Mouse (Mus musculus) megakaryocyte-erythroid progenitor cell, adult 5-6 weeks (primary cell): Measurements from ENCODE around the gene Cope. TPM values are rescaled to one million over a fixed set of nuclear protein-coding genes. Genes with fewer than 3 reads are reported as not detected.

Experiments
- ATAC-seq: replicated peaks from 2 replicates; pipeline ENCODE4 v1.8.0; 2016; ENCODE audit warnings: mild to moderate bottlenecking, inconsistent platforms; ENCODE audit not compliant: severe bottlenecking, poor library complexity, low FRiP score, low TSS enrichment
- total RNA-seq, 2 experiments: library from RNA; stranded (forward) in 1 of 2; stranded (reverse) in 1 of 2; fragments of 200-1000, 215-1000 nt in 1 of 2; fragments of >200 nt in 1 of 2; fragmentation: Nextera tagmentation in 1 of 2; gene quantifications; 2 replicates each; pipeline ENCODE4 v1.2.3; 2014 to 2017

Cope gene
- total RNA-seq (2014; fragmentation: Nextera tagmentation) (127 and 153 TPM in 2 replicates), total RNA-seq (2017) (56.3 and 64.1 TPM in 2 replicates)

DNA sequence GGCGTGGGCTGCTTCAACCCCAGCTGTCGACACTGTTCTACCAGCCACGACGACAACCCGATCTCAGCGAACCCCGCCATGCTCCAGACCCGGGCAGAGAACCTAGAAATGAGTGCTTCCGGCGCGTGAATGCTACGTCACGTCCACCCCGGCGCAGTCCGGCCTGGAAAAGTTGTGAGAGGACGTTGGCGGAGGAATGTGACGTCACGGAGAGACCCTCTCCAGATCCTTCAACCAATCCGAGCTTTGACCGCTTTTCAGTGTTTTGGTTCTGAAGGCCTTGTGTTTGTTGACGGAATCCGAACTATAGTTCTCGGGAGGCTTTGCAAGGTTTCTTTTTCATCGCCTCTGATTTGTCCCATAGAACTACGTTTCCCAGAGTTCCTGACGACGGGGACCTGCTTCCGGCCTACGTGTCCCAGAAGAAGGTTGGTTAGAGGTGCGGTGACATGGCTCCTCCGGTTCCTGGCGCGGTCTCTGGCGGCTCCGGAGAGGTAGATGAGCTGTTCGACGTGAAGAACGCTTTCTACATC is at the start of gene Cope, which contains the start of gene Ddx49:
Gene Cope, plus strand, starts transcription at position 161 of the 533 bp plus-strand sequence.
Gene Ddx49, minus strand, starts transcription at position 132 of the 533 bp plus-strand sequence.
- peak; percentile 87 for ATAC-seq

DNA sequence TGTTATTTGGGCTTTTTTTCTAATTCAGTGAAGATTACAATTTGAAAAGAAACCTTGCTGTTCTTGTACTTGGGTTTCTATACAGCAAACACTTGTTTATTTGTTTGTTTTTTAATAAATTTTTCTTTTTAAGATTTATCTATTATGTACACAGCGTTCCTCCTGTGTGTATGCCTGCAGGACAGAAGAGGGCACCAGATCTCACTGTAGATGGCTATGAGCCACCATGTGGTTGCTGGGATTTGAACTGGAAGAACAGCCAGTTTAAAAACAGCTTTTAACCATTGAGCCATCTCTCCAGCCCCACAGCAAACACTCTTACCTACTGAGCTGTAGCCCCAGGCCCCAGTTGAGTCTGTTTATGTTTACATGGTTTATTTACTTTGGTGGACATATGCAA is 47.7 kb upstream of the Cope start:
- no peak for ATAC-seq

DNA sequence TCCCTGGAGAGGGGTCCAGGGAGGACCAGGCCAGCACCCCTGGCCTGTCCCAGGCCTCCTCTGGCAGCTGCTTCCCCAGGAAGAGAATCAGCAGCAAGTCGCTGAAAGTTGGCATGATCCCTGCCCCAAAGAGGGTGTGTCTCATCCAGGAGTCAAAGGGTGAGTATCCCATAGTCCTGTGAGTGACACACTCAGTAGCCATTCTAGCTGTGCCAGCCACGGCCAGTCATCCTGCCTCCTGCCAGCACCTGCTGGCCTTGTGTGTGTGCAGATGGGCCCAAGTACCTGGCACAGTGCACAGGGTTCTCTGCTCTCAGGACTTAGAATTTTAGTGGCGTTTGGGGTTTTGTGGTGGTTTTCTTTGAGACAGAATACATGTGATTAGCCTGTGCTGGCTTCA is 44.9 kb upstream of the Cope start:
- no peak for ATAC-seq

DNA sequence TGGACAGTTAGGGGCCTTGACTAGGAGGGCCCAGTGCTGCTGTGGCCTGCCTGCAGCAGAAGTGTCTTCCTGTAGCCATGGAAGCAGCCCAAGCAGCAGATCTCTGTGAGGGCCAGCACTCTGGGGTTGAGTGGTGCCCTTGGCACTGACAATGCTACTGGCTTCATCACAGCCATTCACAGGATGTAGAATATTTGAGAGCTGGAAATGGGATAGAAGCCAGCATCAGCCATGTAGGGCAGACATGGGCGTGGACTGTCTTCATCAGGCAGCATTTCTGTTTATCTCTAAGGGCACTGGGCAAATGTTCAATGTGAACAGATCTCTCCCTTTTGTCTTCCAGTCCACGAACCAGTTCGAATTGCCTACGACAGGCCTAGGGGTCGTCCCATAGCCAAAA is 43.7 kb upstream of the Cope start:
- ATAC-seq: peak; percentile 70

DNA sequence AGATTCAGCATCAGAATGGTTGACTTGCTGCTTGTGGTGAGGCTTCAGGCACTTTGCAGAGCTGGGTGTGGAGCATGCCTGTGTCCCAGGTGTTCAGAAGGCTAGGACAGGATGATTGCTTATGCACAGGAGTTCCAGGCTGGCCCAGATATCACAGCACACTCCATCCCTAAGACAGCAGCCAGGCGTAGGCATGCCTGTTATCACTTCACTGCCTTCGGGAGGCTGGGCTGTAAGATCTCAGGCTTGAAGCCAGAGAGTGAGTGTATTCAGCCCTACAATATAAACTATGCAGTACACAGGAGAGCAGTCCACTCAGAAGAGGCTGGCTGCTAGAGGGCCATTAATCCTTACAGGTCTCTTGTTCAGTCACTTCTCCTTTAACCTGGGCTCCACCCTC is 43.3 kb upstream of the Cope start:
- ATAC-seq: peak; percentile 84

DNA sequence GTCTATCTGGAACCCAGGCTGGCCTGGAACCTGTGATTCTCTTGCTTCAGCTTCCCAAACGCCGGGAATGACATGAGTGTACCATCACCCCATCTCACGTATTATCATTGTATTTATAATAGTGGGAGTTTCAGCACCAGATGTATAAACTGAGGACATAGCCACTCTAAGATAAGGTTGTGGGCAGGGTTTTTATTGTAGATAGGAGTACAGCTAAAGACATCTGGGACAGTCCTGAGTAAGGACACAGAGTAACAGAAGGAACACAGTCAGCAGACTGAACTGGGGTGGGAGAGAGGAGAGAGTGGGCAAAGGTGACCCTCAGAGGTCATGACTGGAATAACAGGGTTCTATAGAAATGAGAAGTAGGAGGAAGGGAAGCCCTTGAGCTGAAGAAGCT is 34.6 kb upstream of the Cope start:
- peak; percentile 69 for ATAC-seq

DNA sequence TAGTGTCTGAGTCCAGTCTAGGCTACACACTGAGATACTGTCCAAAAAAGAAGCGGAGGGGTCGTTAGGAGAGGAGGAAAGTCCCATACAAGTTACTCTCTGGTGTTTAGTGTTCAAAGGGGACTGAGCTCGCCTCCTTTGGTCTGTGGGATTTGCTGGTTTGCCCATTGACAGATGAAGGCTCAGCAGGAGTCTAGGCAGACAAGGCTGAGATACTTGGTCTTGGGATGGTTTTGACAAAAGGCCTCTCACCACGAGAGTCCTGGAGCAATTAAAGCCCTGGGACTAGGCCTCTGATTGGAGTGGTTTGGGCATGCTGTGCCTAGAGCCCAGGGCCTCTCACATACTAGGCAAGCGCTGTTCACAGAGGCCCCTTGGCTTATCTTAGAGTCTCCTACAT is 34.0 kb upstream of the Cope start:
- peak; percentile 34 for ATAC-seq

DNA sequence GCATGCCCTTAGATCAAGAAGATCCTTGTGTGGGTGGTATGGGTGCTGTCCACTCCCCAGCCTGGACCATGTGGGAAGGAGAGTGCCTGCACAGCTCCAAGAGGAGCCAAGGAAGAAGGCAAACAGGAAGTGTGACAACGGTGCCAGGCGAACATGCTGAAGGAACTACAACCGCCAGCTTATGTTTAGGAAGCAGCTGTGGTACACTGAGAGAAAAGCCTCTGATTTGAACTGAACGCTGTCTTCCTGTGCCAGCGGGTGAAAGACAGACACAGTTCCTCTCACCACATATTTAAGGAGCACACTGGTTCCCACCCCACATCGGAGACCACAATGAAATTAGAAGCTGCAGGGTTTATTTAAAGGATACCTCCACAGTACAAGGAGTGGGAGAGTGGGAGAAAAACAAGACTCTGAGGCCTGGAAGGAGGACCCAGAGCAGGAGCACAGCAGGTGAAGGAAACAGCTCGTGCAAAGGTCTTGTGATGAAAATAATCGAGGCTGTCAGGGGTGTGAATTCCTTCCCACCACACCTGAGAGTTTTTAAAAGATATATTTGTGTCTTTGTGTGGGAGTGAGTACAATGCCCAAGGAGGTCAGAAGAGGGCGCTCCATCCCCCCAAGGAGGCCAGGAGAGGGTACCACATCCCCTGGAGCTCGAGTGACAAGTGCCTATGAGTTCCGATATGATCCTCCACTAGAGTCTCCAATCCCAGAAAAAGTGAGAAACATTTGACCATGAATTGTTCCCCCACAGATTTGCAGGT is 33.3 kb upstream of the Cope start:
- no peak for ATAC-seq

DNA sequence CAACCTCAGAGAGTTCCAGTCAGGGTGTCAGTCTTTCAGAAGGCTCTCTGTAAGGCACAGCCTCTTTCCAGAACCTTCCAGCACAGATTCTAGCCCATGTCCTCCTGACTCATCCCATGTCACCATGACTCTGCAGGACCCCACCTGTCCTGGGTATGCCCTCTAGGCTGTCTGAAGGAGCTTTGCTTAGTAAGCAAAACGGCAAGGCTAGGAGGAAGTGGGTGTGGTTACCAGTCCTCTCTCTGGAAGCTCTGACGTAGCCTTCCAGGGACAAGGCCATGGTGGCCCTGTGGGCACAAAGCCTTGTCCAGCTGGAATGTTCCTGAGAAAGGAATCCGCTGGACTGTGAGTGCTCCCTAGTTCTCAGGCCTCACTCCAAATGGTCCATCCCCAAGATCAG is 29.4 kb upstream of the Cope start:
- 0 out of 2 replicates have a peak, but pooled peaks have one; percentile 17 for ATAC-seq

DNA sequence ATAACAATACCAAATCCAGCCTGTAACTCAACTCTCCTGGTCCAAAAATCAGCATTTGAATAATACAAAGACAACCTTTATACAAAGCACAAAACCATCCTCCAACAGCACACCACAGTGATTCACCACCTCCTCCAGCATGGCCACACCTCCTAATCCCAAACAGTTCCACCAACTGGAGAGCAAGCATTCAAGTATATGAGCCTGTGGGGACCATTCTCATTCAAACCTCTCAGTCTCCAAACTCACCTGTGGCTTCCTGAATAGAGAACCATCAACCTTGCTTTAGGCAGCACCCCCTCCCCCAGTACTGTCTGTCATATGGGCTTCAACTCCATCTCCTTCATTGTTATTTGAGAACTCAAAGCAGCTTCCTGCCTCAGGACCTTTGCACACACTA is 28.0 kb upstream of the Cope start:
- ATAC-seq: no peak

DNA sequence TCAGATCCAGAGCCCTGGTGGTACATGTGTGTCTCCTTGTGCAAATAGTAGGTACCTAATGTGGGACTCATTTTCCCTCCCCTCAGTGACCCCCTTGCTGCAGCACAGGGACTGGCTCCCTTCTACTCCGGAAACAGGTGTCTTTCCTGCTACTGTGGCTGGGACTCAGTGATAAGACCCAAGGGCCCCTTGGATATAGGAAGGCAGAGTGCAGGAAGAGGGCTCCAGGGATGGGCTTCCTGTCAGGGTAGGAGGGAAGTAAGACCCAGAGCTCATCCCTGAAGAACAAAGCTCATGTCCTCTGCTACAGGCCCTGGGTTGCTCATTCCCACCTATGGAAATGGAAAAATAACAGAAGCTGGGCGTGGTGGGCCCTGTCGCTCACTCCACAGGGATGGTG is 25.8 kb upstream of the Cope start:
- ATAC-seq: peak; percentile 23; the same call in 1 of the 2 replicates

DNA sequence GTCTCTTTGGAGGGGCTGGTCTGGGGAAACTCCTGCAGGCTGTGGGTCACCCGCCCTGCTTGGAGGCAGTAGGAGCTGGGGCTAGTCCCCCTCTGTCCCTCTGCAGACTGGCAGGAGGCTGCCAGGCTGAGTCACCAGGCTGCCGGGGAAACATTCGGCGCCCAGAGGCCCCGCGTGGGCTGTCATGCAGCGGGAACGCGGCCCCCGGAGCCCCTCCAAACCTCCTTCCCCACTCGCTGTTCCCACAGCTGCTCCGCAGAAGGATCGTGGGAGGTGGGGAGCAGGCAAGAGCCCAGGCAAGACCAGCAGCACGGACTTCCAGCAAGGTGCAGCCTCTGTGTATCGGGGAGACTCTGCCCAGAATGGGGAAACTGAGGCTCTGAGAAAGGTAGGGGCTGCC is 24.1 kb upstream of the Cope start:
- ATAC-seq: no peak

DNA sequence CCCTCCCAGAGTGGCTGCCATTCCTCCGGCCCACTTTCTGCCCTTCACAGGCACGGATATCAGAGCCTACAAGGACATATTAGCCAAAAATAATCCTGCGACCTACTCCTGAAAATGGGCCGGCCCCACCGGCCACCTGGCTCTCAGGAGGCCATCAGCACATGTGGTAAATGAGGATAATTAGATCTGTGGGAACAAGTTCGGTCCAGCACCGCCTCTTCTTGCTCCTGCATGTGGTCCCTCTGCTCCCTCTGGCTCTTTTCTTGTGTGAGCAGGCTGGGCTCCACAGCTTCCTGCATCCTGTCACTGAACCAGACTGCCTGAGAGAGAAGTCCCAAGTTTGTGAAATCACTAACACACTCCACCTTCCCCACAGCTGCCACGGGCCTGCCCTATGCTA is 23.1 kb upstream of the Cope start:
- ATAC-seq: no peak

DNA sequence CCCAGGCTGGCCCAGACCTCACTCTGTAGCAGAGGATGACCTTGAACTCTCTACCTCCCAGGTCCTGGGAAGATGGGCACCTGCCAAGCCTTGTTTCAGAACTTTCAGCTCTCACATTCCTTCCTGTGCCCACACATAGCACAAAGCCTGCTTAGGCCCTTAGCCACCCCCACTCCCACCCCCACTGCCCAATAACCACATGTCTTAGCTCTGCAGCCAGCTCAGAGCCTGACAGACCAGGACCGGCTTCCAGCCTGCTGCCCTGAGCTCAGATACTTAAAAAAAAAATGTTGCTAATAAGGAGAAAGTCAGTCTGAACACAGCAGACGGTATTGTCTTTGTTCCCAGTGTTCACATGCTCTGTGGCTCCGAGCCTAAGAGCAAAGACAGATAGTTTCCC is 21.3 kb upstream of the Cope start:
- ATAC-seq: no peak

DNA sequence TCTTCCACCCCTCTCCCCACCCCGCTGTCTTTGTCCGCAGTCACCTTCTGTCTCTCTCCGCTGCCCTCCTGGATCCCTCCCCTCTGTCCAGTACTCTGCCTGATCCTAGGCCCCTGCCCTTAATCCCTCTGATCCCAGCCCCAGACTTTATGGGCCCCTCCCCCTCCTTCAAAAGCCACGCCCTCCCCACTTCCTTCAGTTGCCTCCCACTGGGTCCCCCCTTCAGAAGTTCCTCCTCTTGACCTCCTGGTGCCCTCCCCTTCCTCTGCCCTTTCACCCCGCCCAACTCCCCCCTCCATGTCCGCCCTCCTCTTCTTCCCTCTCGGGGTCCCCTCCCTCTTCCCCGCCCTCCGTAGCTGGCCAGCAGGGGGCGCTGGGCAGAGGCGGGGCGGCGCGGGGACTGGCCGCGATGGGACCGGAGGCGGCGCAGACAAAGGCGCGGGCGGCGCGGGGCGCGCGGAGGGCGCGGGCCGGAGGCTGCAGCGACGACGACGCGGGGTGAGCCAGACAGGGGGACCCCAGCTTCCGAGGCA is 19.6 kb upstream of the Cope start, which contains the start of gene Homer3:
Gene Homer3, plus strand, starts transcription at position 225 of the 533 bp plus-strand sequence.
- ATAC-seq: peak; percentile 57

DNA sequence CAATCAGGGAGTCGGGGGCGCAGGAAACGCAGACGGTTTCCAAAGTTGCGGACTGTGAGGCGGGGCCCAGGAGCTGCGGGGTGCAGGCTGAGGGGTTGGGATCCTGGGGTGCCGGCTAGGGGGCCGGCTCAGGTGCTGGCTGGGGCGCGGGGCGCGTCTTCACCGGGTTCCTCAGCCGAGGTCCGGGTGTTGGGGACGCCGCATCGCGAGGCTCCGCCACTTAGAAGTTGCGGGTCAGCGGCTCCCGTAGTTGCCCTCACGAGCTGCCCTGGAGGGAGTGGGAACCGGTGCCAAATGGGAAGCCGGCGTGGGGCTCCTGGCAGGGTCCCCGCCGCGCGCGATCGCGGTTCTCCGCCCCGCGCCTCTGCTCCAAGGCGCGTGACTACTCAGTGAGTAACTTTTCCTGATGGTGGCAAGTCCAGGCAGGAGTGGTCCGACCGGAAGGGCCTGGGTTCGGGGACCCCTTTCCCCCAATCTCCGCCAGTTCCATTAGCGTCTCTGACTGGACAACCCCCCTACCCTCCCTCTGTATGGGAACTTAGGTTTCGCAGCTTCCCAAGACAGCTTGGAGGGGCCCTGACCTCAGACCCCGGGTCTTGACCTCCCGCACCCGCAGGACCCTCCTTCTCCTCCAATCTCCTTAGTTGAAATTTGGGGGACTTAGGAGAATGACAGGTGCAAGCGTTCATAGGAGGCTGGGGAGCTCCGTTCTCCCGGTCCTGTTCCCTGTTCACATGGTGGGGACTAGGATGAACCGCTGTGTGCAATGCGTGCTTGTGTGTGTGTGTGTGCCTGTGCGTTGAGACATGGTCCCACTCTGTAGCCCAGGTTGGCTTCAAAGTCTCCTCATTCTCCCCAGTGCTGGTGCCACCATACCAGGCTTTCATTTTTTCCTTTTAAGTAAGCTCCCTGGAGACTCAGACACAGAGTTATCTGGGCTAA is 18.9 kb upstream of the Cope start:
- ATAC-seq: no peak

DNA sequence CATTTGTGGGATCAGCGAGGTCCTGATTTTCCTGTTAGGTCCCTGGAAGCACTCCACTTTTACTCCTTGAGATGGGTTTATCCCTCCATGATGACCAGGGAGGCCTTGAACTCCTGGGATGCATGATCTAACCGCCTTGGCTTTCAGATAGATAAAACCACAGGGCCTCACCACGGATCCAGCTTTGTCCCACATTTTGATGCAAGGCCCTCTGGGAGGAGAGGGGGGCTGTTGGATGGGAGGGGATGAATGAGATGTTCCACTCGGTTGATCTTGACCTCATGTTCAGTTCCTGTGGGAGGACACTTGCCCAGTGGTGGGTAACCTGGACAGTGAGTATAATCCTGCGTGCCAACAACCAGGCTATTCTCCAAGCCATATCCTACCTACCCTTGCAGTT is 17.9 kb upstream of the Cope start:
- no peak for ATAC-seq

DNA sequence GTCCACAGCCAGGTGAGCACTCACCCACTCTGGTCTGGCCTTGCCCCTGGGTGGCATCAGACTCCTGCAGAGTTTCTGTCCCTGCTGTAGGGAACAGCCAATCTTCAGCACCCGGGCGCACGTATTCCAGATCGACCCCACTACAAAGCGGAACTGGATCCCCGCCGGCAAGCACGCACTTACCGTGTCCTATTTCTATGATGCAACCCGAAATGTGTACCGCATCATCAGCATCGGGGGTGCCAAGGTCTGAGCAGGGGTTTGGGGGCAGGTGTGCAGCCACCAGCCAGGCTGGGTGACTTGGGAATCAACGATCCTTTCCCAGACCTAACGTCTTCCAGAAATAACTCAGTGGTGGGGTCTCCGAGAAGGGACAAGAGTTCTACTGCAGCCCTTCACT is 17.0 kb upstream of the Cope start:
- ATAC-seq: no peak

DNA sequence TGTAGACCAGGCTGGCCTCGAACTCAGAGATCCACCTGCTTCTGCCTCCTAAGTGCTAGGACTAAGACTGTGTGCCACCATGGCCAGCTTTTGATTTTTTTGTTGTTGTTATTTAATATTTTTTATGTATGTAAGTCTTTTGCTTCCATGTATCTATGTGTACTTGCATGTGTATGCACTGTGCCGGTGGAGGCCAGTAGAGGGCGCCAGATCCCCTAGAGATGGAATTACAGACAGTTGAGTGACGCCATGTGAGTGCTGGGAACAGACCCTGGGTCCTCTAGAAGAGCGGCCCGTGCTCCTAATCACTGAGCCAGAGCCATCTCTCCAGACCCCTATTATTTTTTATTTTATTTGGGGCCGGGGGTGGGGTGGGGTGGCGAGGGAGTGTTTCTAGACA is 15.6 kb upstream of the Cope start:
- ATAC-seq: no peak

DNA sequence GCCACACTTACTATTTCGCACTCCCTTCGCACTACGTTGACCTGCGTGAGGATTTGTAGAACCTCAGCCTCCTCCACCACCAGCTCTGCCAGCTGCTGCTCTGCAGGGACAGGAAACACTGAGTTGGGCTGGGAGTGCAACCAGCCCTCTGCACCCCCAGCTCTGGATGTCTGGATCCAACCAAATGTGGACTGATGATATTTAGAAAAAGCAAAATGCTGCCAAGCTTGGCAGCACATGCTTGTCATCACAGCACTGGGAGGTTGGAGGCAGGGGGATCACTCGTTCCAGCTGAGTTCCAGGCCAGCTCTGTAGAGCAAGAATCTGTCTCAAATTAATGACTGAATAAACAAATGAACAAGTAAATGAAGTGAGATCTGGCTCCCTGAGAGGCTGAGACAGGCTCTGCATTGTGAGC is 8.3 kb upstream of the Cope start:
- no peak for ATAC-seq
